Mouse (Mus musculus) neural tube, embryonic 12.5 days (tissue): ENCODE data around the gene Papolb. TPM values are rescaled to one million over a fixed set of nuclear protein-coding genes. Genes with fewer than 3 reads are reported as not detected.
A peak's percentile ranks its signal among the peaks of the same experiment; 100 is the strongest.

Experiments
- ATAC-seq: fragments of 200-750 bp; cut with Nextera tagmentation; 2 replicates; pipeline ENCODE4 v1.8.0; 2017; ENCODE audit warnings: low read depth, mild to moderate bottlenecking, moderate TSS enrichment, moderate library complexity; ENCODE audit not compliant: low FRiP score
- H3K27ac ChIP-seq: fragments of 300-500 bp; sonication (generic); 2 replicates; pipeline ENCODE4 v1.5.1; 2016
- H3K27me3 ChIP-seq: fragments of 300-500 bp; sonication (generic); replicated peaks from 2 replicates; pipeline ENCODE4 v1.6.1; 2016; ENCODE audit warnings: mild to moderate bottlenecking
- H3K36me3 ChIP-seq: fragments of 300-500 bp; sonication (generic); 2 replicates; pipeline ENCODE4 v1.6.1; 2016; ENCODE audit warnings: mild to moderate bottlenecking
- H3K4me1 ChIP-seq: fragments of 300-500 bp; sonication (generic); 2 replicates; pipeline ENCODE4 v1.6.1; 2016
- H3K4me2 ChIP-seq: fragments of 300-500 bp; sonication (generic); replicated peaks from 2 replicates; pipeline ENCODE4 v1.6.1; 2016; ENCODE audit warnings: mild to moderate bottlenecking
- H3K4me3 ChIP-seq: fragments of 300-500 bp; sonication (generic); 2 replicates; pipeline ENCODE4 v1.5.1; 2016
- H3K9ac ChIP-seq: fragments of 300-500 bp; sonication (generic); 2 replicates; pipeline ENCODE4 v1.6.1; 2016; ENCODE audit warnings: mild to moderate bottlenecking
- H3K9me3 ChIP-seq: fragments of 300-500 bp; sonication (generic); 2 replicates; pipeline ENCODE4 v1.6.1; 2016; ENCODE audit warnings: mild to moderate bottlenecking
- WGBS: fragments of 180-500 bp; shearing (Covaris S2); methylation state at CpG from one replicate; pipeline ENCODE4 v1.1.7; 2016; 5-methylcytosine and 5-hydroxymethylcytosine counted together
- polyA plus RNA-seq: library from polyadenylated mRNA; unstranded; fragments of >200 nt; fragmentation: Nextera tagmentation; extraction: Ambion mirVana; gene quantifications from 2 replicates; pipeline ENCODE4 v1.2.1, GENCODE M21; 2016

The Papolb gene
- polyA plus RNA-seq, 1 experiment from 2014 or later, result 0.34 TPM

- no peak overlapping the region for H3K4me3 ChIP-seq
- 0 out of 2 replicates have a peak, but pooled peaks have one; percentile 35 for ATAC-seq
- 16% methylated on average over 15 of the region's 15 CpGs for WGBS
Observed at GRCm38 (mm10) chr5:142509141-142510060, 20.5 kb downstream of the Papolb start.

DNA sequence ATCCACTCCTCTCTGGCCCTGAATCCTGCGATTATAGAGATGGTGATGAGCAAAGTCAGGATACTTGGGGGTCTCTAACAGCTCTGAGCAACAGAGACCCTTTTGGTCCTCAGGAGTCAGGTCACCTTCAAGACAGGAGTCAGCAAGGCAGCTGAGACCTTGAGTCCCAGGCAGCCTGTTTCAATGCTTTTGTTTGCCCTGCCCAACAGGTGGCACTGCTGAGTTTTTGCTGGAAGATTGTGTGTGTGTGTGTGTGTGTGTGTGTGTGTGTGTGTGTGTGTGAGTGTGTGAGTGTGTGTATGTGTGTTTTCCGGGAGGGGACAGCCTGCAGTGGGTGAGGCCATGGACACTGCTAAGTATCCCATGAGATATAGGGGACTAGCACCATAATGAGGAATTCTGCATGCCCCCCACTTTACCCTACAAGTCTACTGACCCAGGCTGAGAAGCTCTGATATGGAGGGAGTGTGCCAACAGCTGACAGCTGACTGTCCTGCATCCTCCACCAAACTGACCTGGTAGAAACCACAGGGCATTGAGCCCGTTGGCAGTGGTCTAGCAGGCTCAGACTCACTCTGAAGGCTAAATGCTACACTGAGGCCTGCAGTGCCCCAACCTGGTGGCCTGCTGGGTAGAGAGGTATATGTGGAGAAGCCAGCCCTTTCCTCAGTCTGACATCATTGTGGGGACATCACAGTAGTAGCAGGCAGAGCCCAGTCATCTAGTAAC, 24.0 kb downstream of the Papolb start:
- no peaks in the 10 kb centered on the region for H3K27me3 ChIP-seq
- H3K9me3 ChIP-seq, result no peaks in the 10 kb centered on the region
- H3K9ac ChIP-seq, result no peak overlapping the region
- H3K4me3 ChIP-seq, result no peak overlapping the region
- no peak overlapping the region for H3K4me2 ChIP-seq
- H3K4me1 ChIP-seq, result peaks cover 16% of the 10 kb centered on the region
- H3K27ac ChIP-seq, result no peak overlapping the region
- ATAC-seq, result no peak
- peaks cover 2% of the 10 kb centered on the region for H3K36me3 ChIP-seq
- 83% methylated on average over 3 of the region's 3 CpGs for WGBS

More at GRCm38 (mm10) chr5:142509141-142510060, 20.5 kb downstream of the Papolb start:
- Histone ChIP-seq H3K4me1 (peaks cover 15% of the 10 kb centered on the region), H3K4me2 (peak overlapping the region; percentile 47), H3K27me3 (no peaks in the 10 kb centered on the region), H3K9me3 (no peaks in the 10 kb centered on the region), H3K36me3 (peaks cover 2% of the 10 kb centered on the region), H3K9ac (peak overlapping the region; percentile 30; the same call in 1 of the 2 replicates), H3K27ac (no peak overlapping the region)

GRCm38 (mm10) chr5:142504175-142504574, 25.7 kb downstream of the Papolb start:
- ATAC-seq, result no peak
- no peaks in the 10 kb centered on the region for H3K27me3 ChIP-seq
- whole genome bisulfite sequencing, result 82% methylated on average over 3 of the region's 3 CpGs

GRCm38 (mm10) chr5:142502414-142502813, 27.5 kb downstream of the Papolb start:
- ATAC-seq, result peak; percentile 79
- Histone ChIP-seq H3K9ac (no peak overlapping the region), H3K4me2 (no peak overlapping the region), H3K4me1 (peaks cover 11% of the 10 kb centered on the region; the same call in 1 of the 2 replicates), H3K4me3 (no peak overlapping the region), H3K27me3 (no peaks in the 10 kb centered on the region), H3K9me3 (no peaks in the 10 kb centered on the region), H3K36me3 (peaks cover 2% of the 10 kb centered on the region), H3K27ac (no peak overlapping the region)
- 2% methylated on average over 3 of the region's 3 CpGs for WGBS

More at GRCm38 (mm10) chr5:142504175-142504574, 25.7 kb downstream of the Papolb start:
- no peak overlapping the region for H3K9ac ChIP-seq
- H3K36me3 ChIP-seq, result peaks cover 2% of the 10 kb centered on the region
- H3K4me1 ChIP-seq, result peaks cover 16% of the 10 kb centered on the region
- no peak overlapping the region for H3K4me2 ChIP-seq
- no peaks in the 10 kb centered on the region for H3K9me3 ChIP-seq
- no peak overlapping the region for H3K27ac ChIP-seq
- H3K4me3 ChIP-seq, result no peak overlapping the region

GRCm38 (mm10) chr5:142500918-142501317, 29.0 kb downstream of the Papolb start:
- no peak overlapping the region for H3K27ac ChIP-seq
- H3K4me1 ChIP-seq, result peaks cover 11% of the 10 kb centered on the region; the same call in 1 of the 2 replicates
- no peaks in the 10 kb centered on the region for H3K36me3 ChIP-seq
- no peaks in the 10 kb centered on the region for H3K9me3 ChIP-seq
- WGBS, result 71% methylated on average over 10 of the region's 10 CpGs
- no peaks in the 10 kb centered on the region for H3K27me3 ChIP-seq
- H3K4me3 ChIP-seq, result no peak overlapping the region
- no peak for ATAC-seq
- no peak overlapping the region; the same call in 1 of the 2 replicates for H3K9ac ChIP-seq
- H3K4me2 ChIP-seq, result no peak overlapping the region

DNA sequence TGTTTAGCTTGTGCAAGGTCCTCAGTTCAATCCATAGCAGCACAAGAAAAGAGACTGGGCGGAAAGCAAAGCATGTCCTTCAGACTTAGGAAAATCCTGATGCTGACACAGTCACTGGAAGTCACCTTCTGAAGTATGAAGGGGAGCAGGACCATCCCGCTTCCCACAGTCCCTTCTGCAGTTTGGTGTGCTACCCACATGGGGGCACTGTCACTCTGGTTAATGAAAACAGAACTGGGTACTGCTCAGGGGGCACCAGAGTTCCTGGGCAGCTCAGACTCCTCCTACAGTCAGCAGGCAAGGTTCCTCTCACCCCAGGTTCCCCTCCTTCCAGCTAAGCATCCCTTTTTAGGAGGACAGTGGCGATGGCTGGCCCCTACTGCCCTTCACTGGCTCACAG, 30.9 kb downstream of the Papolb start:
- Histone ChIP-seq H3K4me2 (no peak overlapping the region), H3K36me3 (no peaks in the 10 kb centered on the region), H3K27ac (no peak overlapping the region), H3K9ac (no peak overlapping the region), H3K27me3 (no peaks in the 10 kb centered on the region), H3K9me3 (no peaks in the 10 kb centered on the region), H3K4me3 (no peak overlapping the region), H3K4me1 (peaks cover 11% of the 10 kb centered on the region; the same call in 1 of the 2 replicates)
- ATAC-seq, result no peak
- WGBS, result 52% methylated on average over 3 of the region's 3 CpGs

DNA sequence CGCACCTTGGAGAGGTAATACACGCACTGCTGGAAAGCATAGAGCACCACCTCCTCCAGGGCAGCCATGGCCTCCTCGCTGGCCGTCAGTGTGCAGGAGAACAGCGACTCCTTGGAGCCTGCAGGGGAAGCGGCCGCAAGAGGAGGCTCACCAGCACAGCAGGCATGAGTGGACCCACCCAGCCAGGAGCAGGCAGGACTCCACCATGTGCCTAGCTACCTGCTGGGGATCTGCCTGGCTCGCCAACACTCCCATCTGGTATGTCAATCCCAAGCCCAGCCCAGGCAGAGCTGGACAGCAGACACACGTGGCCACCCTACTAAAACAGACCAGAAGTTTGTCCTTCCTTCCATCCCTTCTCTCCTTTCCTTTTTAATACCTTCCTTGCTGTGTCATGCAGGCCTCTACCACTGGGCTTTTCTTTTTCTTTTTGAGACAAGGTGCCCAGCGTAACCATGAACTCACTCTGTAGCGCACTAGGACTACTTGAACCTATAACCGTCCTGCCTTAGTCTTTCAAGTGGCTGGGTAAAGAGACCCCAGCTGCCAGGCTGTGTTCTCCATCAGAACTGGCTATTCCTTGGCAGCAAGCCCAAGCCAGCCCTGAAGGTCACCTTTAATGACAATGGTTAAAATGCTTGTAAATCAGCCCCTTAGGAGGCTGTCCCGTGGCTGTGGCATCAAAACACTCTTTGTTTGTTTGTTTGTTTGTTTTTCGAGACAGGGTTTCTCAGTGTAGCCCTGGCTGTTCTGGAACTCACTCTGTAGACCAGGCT, 34.4 kb downstream of the Papolb start:
- H3K4me2 ChIP-seq, result no peak overlapping the region
- H3K36me3 ChIP-seq, result no peaks in the 10 kb centered on the region
- no peak overlapping the region for H3K9ac ChIP-seq
- no peaks in the 10 kb centered on the region for H3K9me3 ChIP-seq
- 55% methylated on average over 14 of the region's 14 CpGs for WGBS
- H3K4me3 ChIP-seq, result no peak overlapping the region
- peaks cover 7% of the 10 kb centered on the region; the same call in 1 of the 2 replicates for H3K4me1 ChIP-seq
- no peaks in the 10 kb centered on the region for H3K27me3 ChIP-seq
- ATAC-seq, result no peak
- no peak overlapping the region for H3K27ac ChIP-seq

DNA sequence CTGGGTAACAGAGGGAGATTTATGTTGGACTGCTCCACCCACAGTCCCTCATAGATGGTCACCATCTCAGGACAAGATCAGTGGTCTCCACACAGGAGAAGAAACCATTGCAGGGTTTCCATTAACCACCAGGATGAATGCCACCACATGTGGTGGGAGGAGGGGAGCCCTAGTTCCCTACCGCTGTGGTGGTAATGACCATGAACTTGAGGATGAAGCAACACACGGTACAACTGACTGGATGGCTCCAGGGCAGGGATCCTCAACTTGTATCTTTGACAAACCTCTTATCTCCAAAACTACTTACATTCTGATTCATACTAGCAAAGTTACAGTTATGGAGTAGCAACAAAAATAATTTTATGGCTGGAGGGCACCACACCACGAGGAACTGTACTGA, 36.6 kb downstream of the Papolb start:
- no peaks in the 10 kb centered on the region for H3K4me1 ChIP-seq
- H3K27me3 ChIP-seq, result no peaks in the 10 kb centered on the region
- H3K9me3 ChIP-seq, result no peaks in the 10 kb centered on the region
- no peak overlapping the region for H3K4me3 ChIP-seq
- no peak for ATAC-seq
- 0 out of 2 replicates have a peak, but pooled peaks cover 2% of the 10 kb centered on the region for H3K36me3 ChIP-seq
- no peak overlapping the region for H3K27ac ChIP-seq
- no peak overlapping the region for H3K4me2 ChIP-seq
- 77% methylated on average over 3 of the region's 3 CpGs for WGBS
- H3K9ac ChIP-seq, result no peak overlapping the region

DNA sequence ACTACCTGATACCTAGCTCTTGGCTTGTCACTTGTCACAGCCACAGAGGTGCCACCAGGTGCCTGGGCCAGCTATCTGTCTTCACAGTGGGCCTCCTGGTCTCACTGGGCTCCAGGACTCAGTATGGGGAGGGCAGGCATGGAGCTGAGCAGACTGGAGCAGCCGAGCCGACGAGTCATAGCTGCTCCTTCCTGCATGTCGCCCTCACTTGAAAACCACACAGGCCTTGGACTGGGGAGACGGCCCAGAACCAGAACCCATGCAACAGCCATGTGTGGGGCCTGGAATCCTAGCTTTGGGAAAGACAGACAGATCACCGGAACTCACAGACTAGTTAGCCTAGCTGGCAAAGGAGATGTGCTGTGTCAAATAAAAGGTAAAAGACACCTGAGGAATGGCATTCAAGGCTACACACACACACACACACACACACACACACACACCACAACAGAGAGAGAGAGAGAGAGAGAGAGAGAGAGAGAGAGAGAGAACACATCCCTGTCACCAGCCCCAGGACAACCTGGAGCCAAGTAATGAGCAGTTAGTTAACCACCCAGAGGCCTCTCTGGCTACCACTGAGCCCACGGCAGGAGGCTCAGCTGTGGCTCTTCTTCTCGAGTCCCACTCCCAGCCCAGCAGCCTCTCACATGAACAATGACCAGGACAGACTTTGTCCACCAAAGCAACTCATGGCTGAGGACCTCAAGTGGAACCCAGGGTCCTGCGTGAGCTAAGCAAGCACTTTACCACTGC, 39.7 kb downstream of the Papolb start:
- Histone ChIP-seq H3K27ac (no peak overlapping the region), H3K4me2 (no peak overlapping the region), H3K27me3 (no peaks in the 10 kb centered on the region), H3K36me3 (0 out of 2 replicates have a peak, but pooled peaks cover 3% of the 10 kb centered on the region), H3K9ac (no peak overlapping the region), H3K9me3 (no peaks in the 10 kb centered on the region), H3K4me3 (no peak overlapping the region), H3K4me1 (no peaks in the 10 kb centered on the region)
- 78% methylated on average over 9 of the region's 9 CpGs for whole genome bisulfite sequencing
- ATAC-seq, result no peak

GRCm38 (mm10) chr5:142486654-142487053, 43.2 kb downstream of the Papolb start:
- Histone ChIP-seq H3K4me3 (no peak overlapping the region), H3K27ac (no peak overlapping the region), H3K9me3 (no peaks in the 10 kb centered on the region), H3K36me3 (0 out of 2 replicates have a peak, but pooled peaks cover 3% of the 10 kb centered on the region), H3K27me3 (no peaks in the 10 kb centered on the region), H3K4me2 (no peak overlapping the region), H3K9ac (no peak overlapping the region), H3K4me1 (no peaks in the 10 kb centered on the region)
- WGBS, result 63% methylated on average over 9 of the region's 9 CpGs
- ATAC-seq, result no peak

GRCm38 (mm10) chr5:142483581-142483980, 46.3 kb downstream of the Papolb start:
- Histone ChIP-seq H3K27ac (no peak overlapping the region), H3K4me1 (peaks cover 3% of the 10 kb centered on the region; the same call in 1 of the 2 replicates), H3K4me2 (no peak overlapping the region), H3K9ac (no peak overlapping the region), H3K9me3 (no peaks in the 10 kb centered on the region), H3K4me3 (no peak overlapping the region), H3K27me3 (no peaks in the 10 kb centered on the region), H3K36me3 (0 out of 2 replicates have a peak, but pooled peaks cover 3% of the 10 kb centered on the region)
- ATAC-seq, result no peak
- 94% methylated on average over 5 of the region's 5 CpGs for WGBS
